In genomic region chr7:96523673-96524072, GRCm38 (mm10) we compare ENCODE assay signal across 11 mouse cellular contexts.
DNase-seq lines count a peak whose midpoint lies in the region; ATAC-seq lines count a peak whose summit lies in the region.
"Had no signal": no experiment of that assay in that cellular context is flagged by ENCODE, and none has a peak within 500 bp of the region (broad histone marks: within the 10 kb centered on the region; RNA-seq: fewer than 3 reads in every experiment).

No protein-coding gene starts in this region.

- ATAC-seq in forebrain, embryonic 13.5 days: no peak
- no peak for ATAC-seq in forebrain, embryonic 12.5 days (ENCODE audit: low FRiP score)
- no peak for ATAC-seq in hindbrain, embryonic 12.5 days (ENCODE audit: low FRiP score)

- H3K9ac ChIP-seq in forebrain, embryonic 13.5 days: no peak overlapping the region
- no peak overlapping the region for H3K9ac ChIP-seq in forebrain, embryonic 12.5 days
- no peak overlapping the region for H3K9ac ChIP-seq in hindbrain, embryonic 12.5 days
- H3K9ac ChIP-seq: embryonic facial prominence, embryonic 13.5 days had no signal

- no peaks in the 10 kb centered on the region for H3K27me3 ChIP-seq in forebrain, embryonic 13.5 days
- no peaks in the 10 kb centered on the region; the same call in none of the 2 replicates for H3K27me3 ChIP-seq in forebrain, embryonic 12.5 days
- H3K27me3 ChIP-seq in hindbrain, embryonic 12.5 days: no peaks in the 10 kb centered on the region; the same call in 1 of the 2 replicates
- H3K27me3 ChIP-seq: embryonic facial prominence, embryonic 13.5 days had no signal

- no peak overlapping the region for H3K4me3 ChIP-seq in forebrain, embryonic 13.5 days
- H3K4me3 ChIP-seq in forebrain, embryonic 12.5 days (replicated peaks): no peak overlapping the region
- no peak overlapping the region for H3K4me3 ChIP-seq in hindbrain, embryonic 12.5 days
- H3K4me3 ChIP-seq: embryonic facial prominence, embryonic 13.5 days had no signal

- H3K27ac ChIP-seq in forebrain, embryonic 13.5 days: 0 out of 2 replicates have a peak overlapping the region, but pooled peaks have one; percentile 45
- H3K27ac ChIP-seq in forebrain, embryonic 12.5 days: no peak overlapping the region
- H3K27ac ChIP-seq in hindbrain, embryonic 12.5 days: no peak overlapping the region
- H3K27ac ChIP-seq: embryonic facial prominence, embryonic 13.5 days had no signal

- H3K4me2 ChIP-seq in forebrain, embryonic 13.5 days: no peak overlapping the region
- H3K4me2 ChIP-seq in forebrain, embryonic 12.5 days: no peak overlapping the region
- no peak overlapping the region for H3K4me2 ChIP-seq in hindbrain, embryonic 12.5 days (replicated peaks)
- H3K4me2 ChIP-seq: embryonic facial prominence, embryonic 13.5 days had no signal

- no peaks in the 10 kb centered on the region for H3K36me3 ChIP-seq in forebrain, embryonic 13.5 days (ENCODE audit: poor library complexity, severe bottlenecking)
- H3K36me3 ChIP-seq in forebrain, embryonic 12.5 days (replicated peaks): no peaks in the 10 kb centered on the region
- H3K36me3 ChIP-seq in hindbrain, embryonic 12.5 days: no peaks in the 10 kb centered on the region
- H3K36me3 ChIP-seq: embryonic facial prominence, embryonic 13.5 days had no signal

- WGBS in forebrain, embryonic 13.5 days: 83% methylated on average over 2 of the region's 2 CpGs
- 89% methylated on average over 2 of the region's 2 CpGs for WGBS in forebrain, embryonic 12.5 days
- 87% methylated on average over 2 of the region's 2 CpGs for WGBS in hindbrain, embryonic 12.5 days

- peaks cover 14% of the 10 kb centered on the region for H3K4me1 ChIP-seq in forebrain, embryonic 13.5 days
- H3K4me1 ChIP-seq in forebrain, embryonic 12.5 days: no peaks in the 10 kb centered on the region
- H3K4me1 ChIP-seq in hindbrain, embryonic 12.5 days: no peaks in the 10 kb centered on the region

- peak; percentile 43 to 57 for DNase-seq in kidney, postnatal 4 days
- no peak for DNase-seq in kidney, postnatal 14 days
- peak; percentile 64 to 86 for DNase-seq in right cerebral cortex, postnatal 10 days (ENCODE audit: low spot score in 2 of 2)
- DNase-seq in right cerebral cortex, postnatal 25 days: no peak
- peak; percentile 76 for DNase-seq in telencephalon, adult 2 months (ENCODE audit: low read depth, low spot score)
- DNase-seq: cerebellum, adult 9-11 months; kidney, postnatal 25 days had no signal

- H3K9me3 ChIP-seq in forebrain, embryonic 13.5 days (replicated peaks): no peaks in the 10 kb centered on the region
- H3K9me3 ChIP-seq in forebrain, embryonic 12.5 days: no peaks in the 10 kb centered on the region
- H3K9me3 ChIP-seq in hindbrain, embryonic 12.5 days (replicated peaks): no peaks in the 10 kb centered on the region
- H3K9me3 ChIP-seq: embryonic facial prominence, embryonic 13.5 days had no signal

Comparison
In these comparisons a context has a peak if more than half of its experiments do, and no peak if none do; other contexts are left out.
1. DNase-seq: peak in kidney, postnatal 4 days (2 of 2), right cerebral cortex, postnatal 10 days (2 of 2) and telencephalon, adult 2 months (single experiment); none in kidney, postnatal 14 days (single experiment) and right cerebral cortex, postnatal 25 days (single experiment).